Comparison of ENCODE assay signal across 13 mouse cellular contexts in the genomic region with DNA sequence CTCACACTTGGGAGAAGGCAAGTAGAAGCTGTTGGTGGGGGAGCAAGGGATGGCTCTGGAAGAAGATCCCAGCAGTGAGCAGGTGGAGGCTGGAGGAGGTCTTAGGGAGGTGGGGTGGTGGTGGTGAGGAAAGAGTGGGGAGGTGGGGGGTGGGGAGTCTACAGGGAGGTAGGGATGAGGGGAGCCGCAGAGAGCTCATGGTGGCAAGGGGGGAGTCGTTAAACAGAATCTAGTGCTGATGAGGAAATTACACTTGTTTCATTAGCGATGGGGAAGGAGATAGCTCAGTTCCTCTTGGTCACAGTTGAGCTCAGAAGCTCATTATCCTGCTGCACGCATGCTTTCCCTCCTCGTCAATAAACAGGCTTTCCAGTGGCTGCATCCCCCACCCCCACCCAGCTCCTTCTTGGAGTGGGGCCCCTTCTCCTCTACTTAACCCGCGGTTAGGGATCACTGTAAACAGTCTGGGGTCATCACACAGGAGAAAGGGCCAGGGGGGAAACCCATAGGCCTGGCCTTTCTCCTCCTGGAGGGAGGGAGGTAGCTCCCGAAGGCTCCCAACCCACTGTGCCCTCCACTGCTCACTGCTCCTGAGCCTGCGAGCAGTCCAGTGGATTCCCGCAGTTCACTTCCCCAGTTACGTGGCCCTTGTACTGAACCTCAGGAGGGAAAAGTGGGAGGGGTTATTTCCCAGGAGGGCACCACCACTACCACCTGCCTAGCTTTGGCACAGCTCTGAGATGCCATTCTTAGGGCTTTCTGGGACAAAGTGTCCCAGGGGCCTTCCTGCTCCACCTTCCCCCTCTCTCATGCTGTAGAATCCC.
DNase-seq lines count a peak whose midpoint lies in the region; ATAC-seq and TF ChIP-seq lines count a peak whose summit lies in the region.
"Had no signal": no experiment of that assay in that cellular context is flagged by ENCODE, and none has a peak within 500 bp of the region (broad histone marks: within the 10 kb centered on the region; RNA-seq: fewer than 3 reads in every experiment).

No protein-coding gene starts in this region.

- H3K27me3 ChIP-seq in Patski: no peaks in the 10 kb centered on the region
- H3K27me3 ChIP-seq in hindbrain, embryonic 13.5 days: peaks cover 95% of the 10 kb centered on the region
- H3K27me3 ChIP-seq in kidney, embryonic 14.5 days (ENCODE audit: control insufficient read depth, insufficient read depth, low read length): peaks cover 58% of the 10 kb centered on the region
- H3K27me3 ChIP-seq in limb, embryonic 11.5 days (ENCODE audit: control insufficient read depth, insufficient read depth, low read length): peaks cover 69% of the 10 kb centered on the region

- H3K4me2 ChIP-seq in hindbrain, embryonic 13.5 days: no peak overlapping the region; the same call in 1 of the 2 replicates
- no peak overlapping the region for H3K4me2 ChIP-seq in kidney, embryonic 14.5 days (replicated peaks; ENCODE audit: low read depth, low read length)
- H3K4me2 ChIP-seq in limb, embryonic 11.5 days (ENCODE audit: low read depth, severe bottlenecking): no peak overlapping the region
- H3K4me2 ChIP-seq: liver, embryonic 11.5 days had no signal

- TF ChIP-seq CTCF in Patski (IDR thresholded peaks at IDR 0.05): no peak

- CTCF ChIA-PET in Patski (lab: Charles Lee): interaction anchor here (0.6 to 1.8 kb wide), 8 partner anchors 10 to 61 kb away, joined by 3 to 7 read pairs (median 3); no protein-coding TSS in a partner anchor

- no peaks in the 10 kb centered on the region for H3K9me3 ChIP-seq in hindbrain, embryonic 13.5 days
- no peaks in the 10 kb centered on the region for H3K9me3 ChIP-seq in kidney, embryonic 14.5 days (ENCODE audit: control insufficient read depth, low read length)
- H3K9me3 ChIP-seq in limb, embryonic 11.5 days (ENCODE audit: control insufficient read depth, low read length): no peaks in the 10 kb centered on the region

- H3K4me1 ChIP-seq in hindbrain, embryonic 13.5 days (replicated peaks): peaks cover 42% of the 10 kb centered on the region
- peaks cover 53% of the 10 kb centered on the region for H3K4me1 ChIP-seq in kidney, embryonic 14.5 days (ENCODE audit: control insufficient read depth, insufficient read depth, low read length)
- H3K4me1 ChIP-seq in limb, embryonic 11.5 days (ENCODE audit: control insufficient read depth, insufficient read depth, low read length): peaks cover 19% of the 10 kb centered on the region

- in situ Hi-C loops in Patski (cut with MboI; ENCODE audit: low pct_unique_long_range_greater_than_20kb): no loop called here

- POLR2A ChIA-PET in Patski (lab: Charles Lee): interaction anchor here (0.6 to 1.4 kb wide), 5 partner anchors 9 to 84 kb away, joined by 3 to 7 read pairs (median 5); no protein-coding TSS in a partner anchor

- peak overlapping the region; percentile 68; the same call in 1 of the 2 replicates for H3K9ac ChIP-seq in hindbrain, embryonic 13.5 days
- no peak overlapping the region for H3K9ac ChIP-seq in kidney, embryonic 14.5 days (ENCODE audit: low read depth, low read length)
- no peak overlapping the region for H3K9ac ChIP-seq in limb, embryonic 11.5 days (ENCODE audit: low read length)

- peak; percentile 68 for ATAC-seq in Patski
- peak; percentile 52; the same call in 1 of the 2 replicates for ATAC-seq in hindbrain, embryonic 13.5 days (ENCODE audit: low FRiP score)
- ATAC-seq in kidney, embryonic 14.5 days (ENCODE audit: low FRiP score, low TSS enrichment): peak; percentile 81
- ATAC-seq in limb, embryonic 11.5 days (ENCODE audit: insufficient number of reproducible peaks, low FRiP score, low TSS enrichment, low read depth): no peak
- ATAC-seq: CD4-positive, CD25-positive, alpha-beta regulatory T cell, adult 4 months had no signal

- H3K36me3 ChIP-seq in hindbrain, embryonic 13.5 days: no peaks in the 10 kb centered on the region
- H3K36me3 ChIP-seq in kidney, embryonic 14.5 days (ENCODE audit: control insufficient read depth, insufficient read depth, low read length): peaks cover 24% of the 10 kb centered on the region; the same call in 1 of the 2 replicates
- no peaks in the 10 kb centered on the region for H3K36me3 ChIP-seq in limb, embryonic 11.5 days (ENCODE audit: control insufficient read depth, insufficient read depth, low read length)

- no peak overlapping the region for H3K4me3 ChIP-seq in hindbrain, embryonic 13.5 days
- no peak overlapping the region; the same call in 1 of the 2 replicates for H3K4me3 ChIP-seq in kidney, embryonic 14.5 days (ENCODE audit: low read length)
- no peak overlapping the region for H3K4me3 ChIP-seq in limb, embryonic 11.5 days (ENCODE audit: low read depth, low read length)

- H3K27ac ChIP-seq in hindbrain, embryonic 13.5 days: peak overlapping the region; percentile 82
- peak overlapping the region; percentile 73 for H3K27ac ChIP-seq in kidney, embryonic 14.5 days (ENCODE audit: low read depth, low read length)
- no peak overlapping the region for H3K27ac ChIP-seq in limb, embryonic 11.5 days (replicated peaks; ENCODE audit: low read depth, low read length)

- WGBS in hindbrain, embryonic 13.5 days: 13% methylated on average over 11 of the region's 11 CpGs
- 3% methylated on average over 11 of the region's 11 CpGs for WGBS in kidney, embryonic 14.5 days
- WGBS in limb, embryonic 11.5 days: 6% methylated on average over 11 of the region's 11 CpGs

- DNase-seq in Patski (ENCODE audit: low read depth, low spot score) (peak; percentile 60), liver (no peak)
- DNase-seq in limb, embryonic 11.5 days (ENCODE audit: low spot score): peak; percentile 25
- no peak for DNase-seq in left cerebral cortex, adult 8-10 months (ENCODE audit: low spot score in 2 of 2)
- no peak for DNase-seq in thymus, postnatal 14 days
- DNase-seq: cerebellum, adult 11-12 months; gastrocnemius, postnatal 36 days; heart, postnatal 4 days; right cerebral cortex, adult 18-20 months had no signal

Comparison
In these comparisons a context has a peak if more than half of its experiments do, and no peak if none do; other contexts are left out.
1. DNase-seq: peak in Patski (single experiment) and limb, embryonic 11.5 days (single experiment); none in liver (single experiment), left cerebral cortex, adult 8-10 months (0 of 2) and thymus, postnatal 14 days (single experiment).